Mouse (Mus musculus): ENCODE data around the gene Mrrf. TPM values are rescaled to one million over a fixed set of nuclear protein-coding genes. Genes with fewer than 3 reads are reported as not detected.

The Mrrf gene
- polyA plus RNA-seq, 1 experiment from 2014 or later = 28.2 TPM

- no peak overlapping the region for H3K9ac ChIP-seq (ENCODE audit: low read length)
- H3K4me3 ChIP-seq (ENCODE audit: low read depth, low read length) = no peak overlapping the region
- peaks cover 29% of the 10 kb centered on the region for H3K27me3 ChIP-seq (ENCODE audit: control insufficient read depth, insufficient read depth, low read length)
- H3K36me3 ChIP-seq (ENCODE audit: control insufficient read depth, insufficient read depth, low read length) = no peaks in the 10 kb centered on the region
- 83% methylated on average over 2 of the region's 2 CpGs for WGBS
- peaks cover 14% of the 10 kb centered on the region; the same call in 1 of the 2 replicates for H3K4me1 ChIP-seq (replicated peaks; ENCODE audit: control insufficient read depth, insufficient read depth, low read length)
- no peaks in the 10 kb centered on the region for H3K9me3 ChIP-seq (ENCODE audit: control insufficient read depth, low read length)
- no peak for ATAC-seq (replicated peaks; ENCODE audit: low FRiP score)
- no peak overlapping the region for H3K27ac ChIP-seq (ENCODE audit: low read depth, low read length)
- no peak overlapping the region for H3K4me2 ChIP-seq (ENCODE audit: low read depth, low read length, severe bottlenecking)
- DNase-seq (ENCODE audit: low spot score) = no peak
Measured at GRCm38 (mm10) chr2:36200813-36201212, 64.6 kb downstream of the Mrrf start.

DNA sequence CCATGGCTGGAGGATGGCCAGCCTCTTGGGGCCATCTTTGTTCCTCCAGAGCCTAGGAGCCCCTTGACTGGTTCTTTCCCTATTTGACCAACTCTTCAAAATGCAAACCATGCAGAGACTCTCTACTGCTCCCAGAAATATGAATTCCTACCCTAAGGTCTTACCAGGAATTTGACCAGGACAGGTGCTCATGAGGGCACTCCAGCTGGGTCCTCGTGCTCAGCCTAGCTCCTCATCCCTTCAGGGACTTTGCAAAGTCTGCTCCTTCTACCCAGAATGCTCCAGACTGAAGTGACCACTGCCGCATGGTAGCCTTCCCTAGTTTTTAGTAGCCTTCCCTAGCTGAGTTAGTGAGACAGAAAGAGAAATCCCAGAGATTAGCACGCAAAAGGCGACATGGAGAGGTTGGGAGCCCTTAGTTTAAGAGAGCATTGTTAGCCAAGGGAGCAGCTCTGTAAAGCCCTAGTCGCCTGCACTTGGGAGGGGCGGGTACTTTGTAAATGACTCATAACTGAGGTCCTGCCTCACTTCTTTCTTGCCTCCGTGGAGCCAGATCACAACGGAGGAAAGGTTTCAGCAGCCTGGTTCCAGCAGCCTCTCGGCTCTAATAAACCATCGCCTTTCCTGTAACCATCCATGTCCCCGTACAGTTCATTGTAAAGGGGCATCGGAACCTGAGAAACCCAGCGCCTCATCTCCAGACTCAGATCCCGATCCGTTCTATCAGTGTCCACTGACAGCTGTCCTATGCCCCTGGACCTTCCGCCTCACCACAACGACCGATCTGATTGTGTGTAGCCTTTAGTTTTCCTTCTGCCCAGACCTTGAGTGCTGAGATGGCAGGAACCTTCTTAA, 65.8 kb downstream of the Mrrf start:
- H3K4me3 ChIP-seq (ENCODE audit: low read depth, low read length) = no peak overlapping the region; the same call in 1 of the 2 replicates
- H3K27ac ChIP-seq (ENCODE audit: low read depth, low read length) = 0 out of 2 replicates have a peak overlapping the region, but pooled peaks have one; percentile 4
- H3K9ac ChIP-seq (ENCODE audit: low read length) = no peak overlapping the region
- no peaks in the 10 kb centered on the region for H3K9me3 ChIP-seq (ENCODE audit: control insufficient read depth, low read length)
- peaks cover 14% of the 10 kb centered on the region; the same call in 1 of the 2 replicates for H3K4me1 ChIP-seq (replicated peaks; ENCODE audit: control insufficient read depth, insufficient read depth, low read length)
- 18% methylated on average over 18 of the region's 18 CpGs for WGBS
- no peaks in the 10 kb centered on the region for H3K36me3 ChIP-seq (ENCODE audit: control insufficient read depth, insufficient read depth, low read length)
- H3K27me3 ChIP-seq (ENCODE audit: control insufficient read depth, insufficient read depth, low read length) = peaks cover 29% of the 10 kb centered on the region
- H3K4me2 ChIP-seq (ENCODE audit: low read depth, low read length, severe bottlenecking) = peak overlapping the region; percentile 75; the same call in 1 of the 2 replicates
- DNase-seq (ENCODE audit: low spot score) = no peak
- no peak for ATAC-seq (replicated peaks; ENCODE audit: low FRiP score)

- peaks cover 14% of the 10 kb centered on the region; the same call in 1 of the 2 replicates for H3K4me1 ChIP-seq (replicated peaks; ENCODE audit: control insufficient read depth, insufficient read depth, low read length)
- no peak for ATAC-seq (replicated peaks; ENCODE audit: low FRiP score)
- H3K9ac ChIP-seq (ENCODE audit: low read length) = no peak overlapping the region
- WGBS = 15% methylated on average over 5 of the region's 5 CpGs
- no peak for DNase-seq (ENCODE audit: low spot score)
- H3K9me3 ChIP-seq (ENCODE audit: control insufficient read depth, low read length) = no peaks in the 10 kb centered on the region
- H3K36me3 ChIP-seq (ENCODE audit: control insufficient read depth, insufficient read depth, low read length) = no peaks in the 10 kb centered on the region
- peak overlapping the region; percentile 33 for H3K4me3 ChIP-seq (ENCODE audit: low read depth, low read length)
- 0 out of 2 replicates have a peak overlapping the region, but pooled peaks have one; percentile 4 for H3K27ac ChIP-seq (ENCODE audit: low read depth, low read length)
- H3K27me3 ChIP-seq (ENCODE audit: control insufficient read depth, insufficient read depth, low read length) = peaks cover 29% of the 10 kb centered on the region
- H3K4me2 ChIP-seq (ENCODE audit: low read depth, low read length, severe bottlenecking) = peak overlapping the region; percentile 75; the same call in 1 of the 2 replicates
Measured at GRCm38 (mm10) chr2:36202611-36202880, 66.4 kb downstream of the Mrrf start.

- WGBS = under 1% methylated on average over 39 of the region's 39 CpGs
- ATAC-seq (replicated peaks; ENCODE audit: low FRiP score) = peak; percentile 82
Measured at GRCm38 (mm10) chr2:36203011-36203825, 67.0 kb downstream of the Mrrf start.

DNA sequence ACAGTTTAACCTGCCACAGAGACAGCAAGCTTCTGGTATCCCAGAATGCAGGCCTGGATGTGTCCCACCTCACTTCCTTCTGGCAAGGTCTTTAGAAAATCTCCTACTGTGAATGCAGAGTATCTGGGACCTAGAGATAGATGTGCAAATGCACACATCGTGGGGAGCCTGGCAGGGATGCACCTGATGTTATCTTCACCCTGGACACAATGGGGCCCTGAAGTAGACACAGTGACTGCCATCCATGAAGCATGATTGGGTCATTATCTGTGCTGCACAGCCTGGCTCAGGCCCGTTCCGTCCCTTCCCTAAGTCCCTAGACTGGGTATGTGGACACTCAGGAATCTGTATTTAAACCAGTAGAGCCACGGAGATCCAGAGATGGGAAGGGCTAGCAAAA, 68.4 kb downstream of the Mrrf start:
- H3K4me1 ChIP-seq (replicated peaks; ENCODE audit: control insufficient read depth, insufficient read depth, low read length) = peaks cover 7% of the 10 kb centered on the region; the same call in 1 of the 2 replicates
- H3K4me3 ChIP-seq (ENCODE audit: low read depth, low read length) = no peak overlapping the region
- no peak overlapping the region for H3K9ac ChIP-seq (ENCODE audit: low read length)
- ATAC-seq (replicated peaks; ENCODE audit: low FRiP score) (no peak), DNase-seq (ENCODE audit: low spot score) (no peak)
- no peak overlapping the region for H3K27ac ChIP-seq (ENCODE audit: low read depth, low read length)
- WGBS = 48% methylated on average over 4 of the region's 4 CpGs
- H3K27me3 ChIP-seq (ENCODE audit: control insufficient read depth, insufficient read depth, low read length) = peaks cover 29% of the 10 kb centered on the region
- H3K9me3 ChIP-seq (ENCODE audit: control insufficient read depth, low read length) = no peaks in the 10 kb centered on the region
- no peaks in the 10 kb centered on the region for H3K36me3 ChIP-seq (ENCODE audit: control insufficient read depth, insufficient read depth, low read length)
- H3K4me2 ChIP-seq (ENCODE audit: low read depth, low read length, severe bottlenecking) = no peak overlapping the region

More at GRCm38 (mm10) chr2:36203011-36203825, 67.0 kb downstream of the Mrrf start:
- Histone ChIP-seq H3K9ac (ENCODE audit: low read length) (peak overlapping the region; percentile 51), H3K9me3 (ENCODE audit: control insufficient read depth, low read length) (no peaks in the 10 kb centered on the region), H3K4me2 (ENCODE audit: low read depth, low read length, severe bottlenecking) (peak overlapping the region; percentile 75), H3K27ac (ENCODE audit: low read depth, low read length) (no peak overlapping the region; the same call in 1 of the 2 replicates), H3K36me3 (ENCODE audit: control insufficient read depth, insufficient read depth, low read length) (no peaks in the 10 kb centered on the region), H3K27me3 (ENCODE audit: control insufficient read depth, insufficient read depth, low read length) (peaks cover 29% of the 10 kb centered on the region), H3K4me1 (replicated peaks; ENCODE audit: control insufficient read depth, insufficient read depth, low read length) (peaks cover 14% of the 10 kb centered on the region; the same call in 1 of the 2 replicates), H3K4me3 (ENCODE audit: low read depth, low read length) (peak overlapping the region; percentile 33)
- DNase-seq (ENCODE audit: low spot score) = peak; percentile 77

- H3K27me3 ChIP-seq (ENCODE audit: control insufficient read depth, insufficient read depth, low read length) = peaks cover 33% of the 10 kb centered on the region
- DNase-seq (ENCODE audit: low spot score) (no peak), ATAC-seq (replicated peaks; ENCODE audit: low FRiP score) (no peak)
- no peaks in the 10 kb centered on the region for H3K36me3 ChIP-seq (ENCODE audit: control insufficient read depth, insufficient read depth, low read length)
- no peak overlapping the region for H3K9ac ChIP-seq (ENCODE audit: low read length)
- WGBS = 56% methylated on average over 11 of the region's 11 CpGs
- no peak overlapping the region for H3K4me3 ChIP-seq (ENCODE audit: low read depth, low read length)
- H3K4me1 ChIP-seq (replicated peaks; ENCODE audit: control insufficient read depth, insufficient read depth, low read length) = peaks cover 5% of the 10 kb centered on the region; the same call in 1 of the 2 replicates
- no peak overlapping the region for H3K4me2 ChIP-seq (ENCODE audit: low read depth, low read length, severe bottlenecking)
- H3K27ac ChIP-seq (ENCODE audit: low read depth, low read length) = no peak overlapping the region
- no peaks in the 10 kb centered on the region for H3K9me3 ChIP-seq (ENCODE audit: control insufficient read depth, low read length)
Measured at GRCm38 (mm10) chr2:36207071-36207470, 70.9 kb downstream of the Mrrf start.

- 0 out of 2 replicates have a peak overlapping the region, but pooled peaks have one; percentile 11 for H3K4me3 ChIP-seq (ENCODE audit: low read depth, low read length)
- no peaks in the 10 kb centered on the region; the same call in 1 of the 2 replicates for H3K4me1 ChIP-seq (replicated peaks; ENCODE audit: control insufficient read depth, insufficient read depth, low read length)
- H3K4me2 ChIP-seq (ENCODE audit: low read depth, low read length, severe bottlenecking) = peak overlapping the region; percentile 40
- H3K27me3 ChIP-seq (ENCODE audit: control insufficient read depth, insufficient read depth, low read length) = peaks cover 19% of the 10 kb centered on the region
- DNase-seq (ENCODE audit: low spot score) (peak; percentile 64), ATAC-seq (replicated peaks; ENCODE audit: low FRiP score) (no peak)
- whole genome bisulfite sequencing = 2% methylated on average over 25 of the region's 34 CpGs
- H3K36me3 ChIP-seq (ENCODE audit: control insufficient read depth, insufficient read depth, low read length) = no peaks in the 10 kb centered on the region
- H3K9ac ChIP-seq (ENCODE audit: low read length) = no peak overlapping the region
- no peak overlapping the region for H3K27ac ChIP-seq (ENCODE audit: low read depth, low read length)
- H3K9me3 ChIP-seq (ENCODE audit: control insufficient read depth, low read length) = no peaks in the 10 kb centered on the region
Measured at GRCm38 (mm10) chr2:36210796-36211195, 74.6 kb downstream of the Mrrf start.

DNA sequence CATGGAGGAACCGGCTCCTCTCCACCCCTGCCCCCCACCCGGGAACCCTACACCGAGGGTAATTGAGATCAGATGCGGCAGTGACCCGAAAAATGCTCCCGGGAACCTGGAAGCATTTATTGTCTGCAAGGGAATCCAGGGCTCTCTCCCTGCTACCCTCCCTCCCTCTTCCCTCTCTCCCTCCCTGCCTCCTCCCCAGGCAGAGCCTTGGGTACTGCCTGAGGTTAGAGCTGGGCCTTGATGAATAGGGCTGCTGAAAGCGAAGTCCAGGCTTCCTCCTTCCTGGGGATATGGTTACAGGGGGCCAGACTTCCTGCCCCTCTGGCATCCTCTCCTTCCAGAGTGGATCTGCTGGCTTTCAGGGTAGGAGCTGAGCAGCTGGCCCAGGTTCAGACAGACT, 75.6 kb downstream of the Mrrf start:
- ATAC-seq (replicated peaks; ENCODE audit: low FRiP score) (no peak), DNase-seq (ENCODE audit: low spot score) (no peak)
- no peaks in the 10 kb centered on the region for H3K9me3 ChIP-seq (ENCODE audit: control insufficient read depth, low read length)
- no peak overlapping the region for H3K4me2 ChIP-seq (ENCODE audit: low read depth, low read length, severe bottlenecking)
- no peaks in the 10 kb centered on the region for H3K36me3 ChIP-seq (ENCODE audit: control insufficient read depth, insufficient read depth, low read length)
- no peak overlapping the region for H3K4me3 ChIP-seq (ENCODE audit: low read depth, low read length)
- 8% methylated on average over 7 of the region's 7 CpGs for WGBS
- H3K27me3 ChIP-seq (ENCODE audit: control insufficient read depth, insufficient read depth, low read length) = peaks cover 19% of the 10 kb centered on the region
- H3K4me1 ChIP-seq (replicated peaks; ENCODE audit: control insufficient read depth, insufficient read depth, low read length) = no peaks in the 10 kb centered on the region; the same call in 1 of the 2 replicates
- no peak overlapping the region for H3K27ac ChIP-seq (ENCODE audit: low read depth, low read length)
- H3K9ac ChIP-seq (ENCODE audit: low read length) = no peak overlapping the region

Data from forebrain, embryonic 11.5 days (tissue).